Mouse (Mus musculus) layer of hippocampus, adult 8-10 months (tissue): ENCODE data around the gene Ctcf. TPM values are rescaled to one million over a fixed set of nuclear protein-coding genes. Genes with fewer than 3 reads are reported as not detected.

Experiments used
- DNase-seq, 2 experiments: peaks; one replicate each; pipeline ENCODE4 v3.0.0; 2022; ENCODE audit warnings: low spot score in 2 of 2
- total RNA-seq, 4 experiments: library from RNA; stranded (reverse); gene quantifications; 2 replicates each; pipeline ENCODE4 v1.2.4; 2022

Ctcf gene
- total RNA-seq, 4 experiments from 2014 or later = 67.5 to 77.9 (median 71.5) TPM

- DNase-seq = peak; percentile 49 to 66
Observed at GRCm38 (mm10) chr8:105700566-105700965, 64.2 kb downstream of the Ctcf start.

GRCm38 (mm10) chr8:105700966-105701824 lies 64.8 kb downstream of the Ctcf start, which contains the start of the genes Acd and Pard6a:
TSS of gene Acd (minus strand) at chr8:105701102.
TSS of gene Pard6a (plus strand) at chr8:105701148.
- DNase-seq = peak; percentile 90 to 96

GRCm38 (mm10) chr8:105702001-105702401 lies 65.6 kb downstream of the Ctcf start:
- DNase-seq = peak in 1 of 2 experiments; percentile 33

GRCm38 (mm10) chr8:105702731-105703415 lies 66.5 kb downstream of the Ctcf start:
- no peak for DNase-seq

GRCm38 (mm10) chr8:105704146-105704812 lies 67.9 kb downstream of the Ctcf start:
- no peak for DNase-seq

- DNase-seq = no peak
Observed at GRCm38 (mm10) chr8:105704955-105705354, 68.6 kb downstream of the Ctcf start.

GRCm38 (mm10) chr8:105706426-105706825 lies 70.1 kb downstream of the Ctcf start:
- DNase-seq = no peak

GRCm38 (mm10) chr8:105707498-105708403 lies 71.4 kb downstream of the Ctcf start, which contains the start of the genes 4933405L10Rik and Enkd1:
TSS of gene 4933405L10Rik (plus strand) at chr8:105707655.
TSS of gene Enkd1 (minus strand) at chr8:105708210.
- DNase-seq = peak; percentile 87 to 88

- DNase-seq = no peak
Observed at GRCm38 (mm10) chr8:105708675-105709074, 72.3 kb downstream of the Ctcf start.

- DNase-seq = no peak
Observed at GRCm38 (mm10) chr8:105709317-105709716, 72.9 kb downstream of the Ctcf start.

- no peak for DNase-seq
Observed at GRCm38 (mm10) chr8:105712286-105712685, 75.9 kb downstream of the Ctcf start.

- peak; percentile 60 to 83 for DNase-seq
Observed at GRCm38 (mm10) chr8:105714139-105714538, 77.8 kb downstream of the Ctcf start.

- DNase-seq = no peak
Observed at GRCm38 (mm10) chr8:105715042-105715441, 78.7 kb downstream of the Ctcf start.

GRCm38 (mm10) chr8:105716302-105716945 lies 80.1 kb downstream of the Ctcf start:
- DNase-seq = no peak

- DNase-seq = no peak
Observed at GRCm38 (mm10) chr8:105719637-105720036, 83.3 kb downstream of the Ctcf start.

- DNase-seq = no peak
Observed at GRCm38 (mm10) chr8:105722861-105723260, 86.5 kb downstream of the Ctcf start.

GRCm38 (mm10) chr8:105725726-105726125 lies 89.4 kb downstream of the Ctcf start:
- no peak for DNase-seq

- no peak for DNase-seq
Observed at GRCm38 (mm10) chr8:105727397-105728124, 91.2 kb downstream of the Ctcf start.

GRCm38 (mm10) chr8:105732186-105732585 lies 95.8 kb downstream of the Ctcf start:
- DNase-seq = no peak
